Mouse (Mus musculus): ENCODE measurements around the gene Slc37a1.
"Not testable (repeated sequence)": the region's sequence is repeated elsewhere in the genome, so short reads cannot be mapped to it uniquely, and the experiment has no call there.

Gene Slc37a1

GRCm38 (mm10) chr17:31268016-31268415 lies 18.6 kb upstream of the Slc37a1 start:
- no peak for DNase-seq (ENCODE audit: low read depth, low spot score)

- DNase-seq (ENCODE audit: low read depth, low spot score): no peak
These were observed 16.8 kb upstream of the Slc37a1 start for GRCm38 (mm10) chr17:31269761-31270160.

DNA sequence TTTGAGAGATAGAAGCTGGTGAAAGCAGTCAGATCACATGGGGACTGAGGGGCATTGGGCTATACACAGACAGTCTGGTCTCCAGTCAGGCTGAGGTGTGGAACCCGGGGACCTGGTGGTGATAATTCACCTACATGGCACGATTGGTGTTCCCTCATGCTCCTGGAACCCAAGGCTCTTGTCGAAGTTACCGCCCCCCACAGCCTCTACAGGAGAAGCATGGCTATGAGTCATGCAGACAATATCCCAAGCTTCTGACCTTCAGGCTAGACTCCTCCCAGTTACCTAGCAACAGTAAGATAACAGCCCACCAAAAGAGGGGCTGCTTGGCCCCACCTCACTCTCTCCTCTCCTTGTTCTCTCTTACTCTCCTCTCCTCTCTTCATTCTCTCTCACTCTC lies 16.3 kb upstream of the Slc37a1 start:
- no peak for DNase-seq (ENCODE audit: low read depth, low spot score)

DNA sequence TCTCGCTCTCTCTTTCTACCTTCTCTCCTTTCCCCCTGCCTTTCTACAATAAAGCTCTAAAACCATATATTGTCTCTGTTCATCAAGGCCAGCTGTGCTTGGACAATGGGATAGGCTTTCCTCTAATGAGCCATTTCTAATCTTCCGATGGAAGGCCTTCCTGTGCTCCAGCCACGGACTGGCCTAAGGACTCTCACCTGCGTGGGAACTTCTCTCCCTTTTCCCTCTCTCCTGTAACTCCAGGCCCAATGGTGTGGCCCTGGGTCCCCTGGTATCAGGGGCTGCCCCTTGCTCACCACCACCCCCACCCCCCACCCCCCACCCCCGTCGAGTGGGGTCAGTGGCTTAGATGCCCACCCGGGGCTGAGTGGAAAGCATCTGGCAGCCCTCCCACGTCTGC lies 15.9 kb upstream of the Slc37a1 start:
- not testable (repeated sequence) for DNase-seq (ENCODE audit: low read depth, low spot score)

DNA sequence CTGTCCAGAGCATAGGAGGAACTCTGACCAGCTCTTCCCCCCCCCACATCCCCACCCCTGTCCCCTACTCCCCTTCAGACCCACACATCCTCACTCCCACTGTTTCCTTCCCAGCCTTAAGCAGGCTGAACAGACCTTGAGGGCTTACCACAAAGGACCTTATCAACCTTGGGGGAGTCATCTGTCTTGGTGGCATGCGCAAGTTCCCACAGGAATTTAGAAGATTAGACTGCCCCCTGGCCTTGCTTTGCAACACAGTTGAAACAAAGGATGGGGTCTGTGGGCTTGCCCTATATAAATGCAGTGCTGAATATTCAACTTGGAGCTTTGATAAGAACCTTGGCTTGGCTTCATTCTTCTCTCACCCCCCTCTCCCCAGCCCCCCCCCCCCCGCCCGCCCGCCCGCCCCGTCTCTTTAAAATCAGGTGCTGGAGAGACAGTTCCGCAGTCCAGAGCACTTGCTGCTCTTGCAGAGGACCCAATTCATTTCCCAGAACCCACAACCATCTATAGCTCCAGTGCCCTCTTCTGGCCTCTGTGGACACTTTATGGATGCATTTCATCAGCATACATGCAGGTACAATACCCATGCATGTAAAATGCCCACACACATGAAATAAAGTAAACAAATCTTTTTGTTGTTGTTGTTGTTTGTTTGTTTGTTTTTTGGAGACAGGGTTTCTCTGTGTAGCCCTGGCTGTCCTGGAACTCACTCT lies 15.3 kb upstream of the Slc37a1 start:
- no peak for DNase-seq (ENCODE audit: low read depth, low spot score)

- no peak for DNase-seq (ENCODE audit: low read depth, low spot score)
These were observed 14.0 kb upstream of the Slc37a1 start for GRCm38 (mm10) chr17:31272416-31273165.

DNA sequence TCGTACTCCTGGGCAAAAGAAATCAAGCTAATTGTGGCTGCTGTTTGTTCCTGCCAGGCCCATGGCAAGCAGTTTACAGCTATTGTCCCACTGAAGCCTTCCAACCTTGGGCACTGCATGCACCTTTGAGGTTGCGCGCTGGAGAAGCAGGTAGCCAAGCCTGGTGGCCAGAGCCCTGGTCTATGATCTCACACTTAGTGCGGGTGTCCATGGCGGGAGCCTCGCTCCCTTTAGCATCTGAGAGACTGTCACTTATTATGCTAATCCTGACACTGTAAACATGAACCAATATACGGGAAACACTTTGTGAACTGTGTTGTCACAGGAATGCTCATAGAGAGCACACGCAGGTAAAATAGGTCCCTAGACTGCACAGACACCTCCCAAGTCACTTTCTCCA lies 13.0 kb upstream of the Slc37a1 start:
- DNase-seq (ENCODE audit: low read depth, low spot score): no peak

- no peak for DNase-seq (ENCODE audit: low read depth, low spot score)
These were observed 11.4 kb upstream of the Slc37a1 start for GRCm38 (mm10) chr17:31275181-31275580.

GRCm38 (mm10) chr17:31276207-31276921 lies 10.2 kb upstream of the Slc37a1 start:
- DNase-seq (ENCODE audit: low read depth, low spot score): no peak

DNA sequence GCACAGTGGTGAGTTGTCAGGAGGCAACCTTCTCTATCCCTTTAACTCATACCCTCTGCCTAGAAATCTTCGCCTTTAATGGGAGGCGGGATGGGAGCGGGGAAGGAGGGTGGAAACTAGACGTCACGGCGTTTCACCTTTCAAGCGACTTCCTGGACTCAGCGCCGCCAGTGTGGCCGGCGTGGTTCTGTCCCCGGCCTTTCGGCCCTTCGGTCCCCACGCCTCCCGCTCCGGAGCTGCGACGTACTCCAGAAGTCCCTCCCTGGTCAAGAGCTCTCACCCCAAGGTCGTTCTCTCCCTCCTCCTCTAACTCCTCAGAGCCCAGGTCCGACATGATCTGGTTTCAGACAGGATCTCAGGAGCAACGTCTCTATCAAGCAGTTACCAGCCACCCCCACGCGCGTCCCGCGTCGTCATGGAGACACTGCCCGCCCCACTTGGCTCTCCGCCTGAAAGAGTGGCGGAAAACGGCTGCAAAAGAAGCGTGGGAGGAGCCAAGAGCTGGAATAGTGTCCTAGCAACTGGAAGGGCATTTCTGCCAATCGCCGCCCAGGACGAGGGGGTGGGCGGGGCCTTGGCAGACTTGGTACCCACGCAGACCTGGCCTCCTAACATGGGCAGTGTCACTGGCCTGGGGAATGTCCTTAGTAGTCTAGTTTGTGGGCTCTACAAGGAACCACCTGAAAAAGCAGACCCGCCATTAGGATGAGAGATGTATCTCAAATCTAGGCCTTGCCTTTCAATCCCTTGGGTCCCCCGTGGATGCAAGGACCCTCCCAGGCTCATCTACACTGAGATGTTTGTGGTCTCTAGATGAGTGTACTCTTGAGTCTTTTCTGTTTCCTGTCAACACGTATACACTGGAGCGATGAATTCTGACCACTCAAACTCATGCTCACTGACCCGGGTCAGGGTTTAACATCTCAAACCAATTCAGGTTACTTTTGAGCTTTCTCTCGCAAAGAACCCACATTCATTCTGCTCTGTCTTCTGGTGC lies 9.4 kb upstream of the Slc37a1 start, which contains the start of gene Rsph1:
Gene Rsph1 (minus strand): TSS at position 462 of the 997 bp plus-strand sequence.
- no peak for DNase-seq (ENCODE audit: low read depth, low spot score)

GRCm38 (mm10) chr17:31277931-31278330 lies 8.7 kb upstream of the Slc37a1 start:
- DNase-seq (ENCODE audit: low read depth, low spot score): no peak

GRCm38 (mm10) chr17:31279541-31279940 lies 7.1 kb upstream of the Slc37a1 start:
- DNase-seq (ENCODE audit: low read depth, low spot score): no peak

DNA sequence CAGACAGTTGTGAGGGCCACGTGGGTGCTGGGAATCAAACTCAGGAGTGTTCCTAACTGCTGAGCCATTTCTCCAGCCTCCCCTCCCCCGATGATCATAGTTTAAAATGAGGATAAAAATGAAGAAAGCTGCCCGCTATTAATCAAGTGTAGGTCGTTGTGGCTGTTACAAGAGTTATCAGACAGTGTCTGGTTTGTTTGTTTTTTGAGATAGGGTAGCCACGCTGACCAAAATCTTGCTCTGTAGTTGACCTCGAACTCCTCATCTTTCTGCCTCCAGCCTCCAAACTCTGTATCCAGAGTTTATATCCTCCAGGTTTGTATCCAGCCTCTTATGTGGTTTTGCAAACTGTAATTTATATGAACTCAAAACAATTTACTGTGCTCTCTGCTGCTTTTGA lies 6.3 kb upstream of the Slc37a1 start:
- no peak for DNase-seq (ENCODE audit: low read depth, low spot score)

GRCm38 (mm10) chr17:31281830-31282686 lies 4.5 kb upstream of the Slc37a1 start:
- DNase-seq (ENCODE audit: low read depth, low spot score): no peak

- no peak for DNase-seq (ENCODE audit: low read depth, low spot score)
These were observed 3.9 kb upstream of the Slc37a1 start for GRCm38 (mm10) chr17:31282687-31283053.

- no peak for DNase-seq (ENCODE audit: low read depth, low spot score)
These were observed 725 bp upstream of the Slc37a1 start for GRCm38 (mm10) chr17:31285867-31286266.

- no peak for DNase-seq (ENCODE audit: low read depth, low spot score)
These were observed 624 bp downstream of the Slc37a1 start for GRCm38 (mm10) chr17:31287216-31287615.

- DNase-seq (ENCODE audit: low read depth, low spot score): no peak
These were observed 2.6 kb downstream of the Slc37a1 start for GRCm38 (mm10) chr17:31288999-31289726.

DNA sequence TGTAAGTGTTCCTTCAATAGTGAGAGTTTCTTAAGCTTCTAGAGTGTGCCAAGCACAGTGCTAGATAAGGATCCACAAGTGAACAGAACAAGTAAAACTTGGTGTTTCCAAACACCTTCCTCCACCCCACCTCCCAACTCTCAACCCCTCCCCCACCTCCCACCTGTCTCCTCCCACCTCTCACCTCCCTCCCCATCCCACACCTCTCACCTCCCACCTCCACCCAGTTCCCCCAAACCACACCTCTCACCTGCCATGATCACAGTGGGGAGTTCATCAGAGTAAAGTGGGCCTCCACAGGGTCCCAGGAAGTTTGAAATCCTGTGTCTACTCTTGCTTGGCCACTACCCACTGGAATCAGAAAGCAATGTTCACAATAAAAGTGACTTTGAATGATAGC lies 3.7 kb downstream of the Slc37a1 start:
- no peak for DNase-seq (ENCODE audit: low read depth, low spot score)

DNA sequence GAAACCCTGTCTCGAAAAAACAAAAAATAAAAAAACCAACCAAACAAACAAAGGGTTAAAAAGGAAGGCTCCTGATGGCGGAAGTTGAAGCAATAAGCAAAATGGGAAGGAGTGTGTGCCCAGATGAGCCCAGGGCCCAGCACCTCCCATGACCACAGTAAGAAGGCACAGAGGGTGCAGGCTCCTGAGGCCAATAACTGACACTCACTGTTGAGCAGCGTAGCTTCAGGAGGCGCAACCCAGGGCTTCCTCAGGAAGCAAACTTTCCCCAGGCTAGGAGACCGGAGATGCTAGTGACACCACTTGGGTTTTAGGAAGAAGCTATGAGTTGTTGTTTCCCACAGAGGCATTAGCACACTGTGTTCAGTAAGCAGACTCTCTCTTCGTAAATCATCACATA lies 4.3 kb downstream of the Slc37a1 start:
- DNase-seq (ENCODE audit: low read depth, low spot score): no peak

Data from WW6 (cell line).